Mouse (Mus musculus) layer of hippocampus, adult 2 months (tissue): Measurements from ENCODE around the gene Dennd1c. TPM values are rescaled to one million over a fixed set of nuclear protein-coding genes. Genes with fewer than 3 reads are reported as not detected.
"Not testable (repeated sequence)": the region's sequence is repeated elsewhere in the genome, so short reads cannot be mapped to it uniquely, and the experiment has no call there.

Source experiments
- DNase-seq, 2 experiments: peaks; one replicate each; pipeline ENCODE4 v3.0.0; 2022; ENCODE audit warnings: low spot score in 2 of 2
- H3K27ac ChIP-seq: fragments of 200-600 bp; 2 replicates; pipeline ENCODE4 v1.8.1; 2022
- H3K4me3 ChIP-seq: fragments of 200-600 bp; 2 replicates; pipeline ENCODE4 v1.8.1; 2022; ENCODE audit warnings: mild to moderate bottlenecking
- CTCF ChIP-seq: fragments of 200-600 bp; conservative IDR thresholded peaks from 2 replicates; pipeline ENCODE4 v1.8.1; 2022; ENCODE audit warnings: antibody characterized with exemption, mild to moderate bottlenecking, moderate library complexity
- total RNA-seq, 2 experiments: library from RNA; stranded (reverse); gene quantifications; 2 replicates each; pipeline ENCODE4 v1.2.3; 2021

Dennd1c gene
- total RNA-seq, 2 experiments from 2014 or later, result 1.4 to 2.0 TPM

DNA sequence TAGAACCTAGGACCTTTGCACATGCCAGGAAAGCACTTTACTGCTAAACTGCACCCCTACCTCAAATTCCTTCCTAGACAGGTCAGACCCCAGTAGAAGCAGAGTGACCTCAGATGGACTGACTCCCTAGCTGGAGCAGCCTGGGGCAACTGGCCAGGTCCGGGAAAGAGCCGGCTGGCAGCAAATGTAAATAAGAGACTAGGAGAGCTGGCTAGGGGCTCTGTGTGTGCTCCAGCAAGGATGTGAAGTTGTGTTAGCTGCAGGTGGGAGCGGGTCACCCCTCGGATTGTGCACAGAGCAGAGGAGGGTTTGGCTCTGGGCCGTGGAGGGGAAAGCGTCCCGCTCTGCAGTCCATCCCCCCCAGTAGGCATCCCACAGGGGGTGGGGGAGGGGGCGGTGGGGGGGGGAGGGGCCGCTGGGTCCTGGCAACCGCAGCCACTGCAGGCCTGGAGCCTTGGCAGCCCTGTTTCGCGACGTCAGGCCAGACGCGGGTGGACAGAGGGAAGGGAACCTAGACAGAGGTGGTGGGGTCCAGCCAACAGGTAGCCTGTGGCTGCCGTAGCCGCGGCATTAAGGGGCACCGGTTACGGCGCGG, 19.3 kb downstream of the Dennd1c start, which contains the start of gene Crb3:
Crb3 (plus strand) TSS at position 215 of the 595 bp plus-strand sequence.
- TF ChIP-seq CTCF, result no peak
- peak in 1 of 2 experiments; percentile 34 for DNase-seq
- H3K4me3 ChIP-seq, result peak within 1 kb of the TSS; percentile 85
- peak within 1 kb of the TSS; percentile 97 for H3K27ac ChIP-seq

DNA sequence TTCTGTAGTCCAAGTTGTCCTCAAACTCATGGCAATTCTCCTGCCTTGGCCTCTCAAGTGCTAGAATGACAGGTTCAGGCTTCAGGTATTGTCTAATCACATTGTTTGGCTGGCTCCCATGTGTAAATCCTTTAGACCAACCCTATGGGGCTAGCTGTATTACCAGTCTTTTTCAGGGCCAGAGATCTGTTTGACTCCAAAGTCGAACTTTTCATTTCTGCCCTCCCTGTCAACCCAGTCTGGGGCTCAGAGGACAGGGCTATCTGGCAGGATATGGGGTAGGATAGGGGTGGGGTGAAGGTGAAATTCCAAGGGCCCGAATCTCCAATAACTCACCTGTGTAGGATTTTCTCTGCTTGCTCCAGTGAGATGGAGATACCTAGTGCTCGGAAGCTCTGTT, 22.1 kb downstream of the Dennd1c start:
- TF ChIP-seq CTCF, result no peak
- DNase-seq, result no peak
- no peak overlapping the region for H3K4me3 ChIP-seq
- no peak overlapping the region for H3K27ac ChIP-seq

DNA sequence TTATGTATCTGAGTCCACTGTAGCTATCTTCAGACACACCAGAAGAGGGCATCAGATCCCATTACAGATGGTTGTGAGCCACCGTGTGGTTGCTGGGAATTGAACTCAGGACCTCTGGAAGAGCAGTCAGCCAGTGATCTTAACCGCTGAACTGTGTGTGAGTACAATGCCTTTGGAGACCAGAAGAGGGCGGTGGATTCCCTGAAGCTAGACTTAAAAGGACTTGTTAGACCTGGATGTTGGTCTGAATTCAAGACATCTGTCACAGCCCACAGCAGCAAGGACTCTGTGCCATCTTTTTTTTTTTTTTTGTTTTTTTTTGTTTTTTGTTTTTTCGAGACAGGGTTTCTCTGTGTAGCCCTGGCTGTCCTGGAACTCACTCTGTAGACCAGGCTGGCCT, 26.6 kb downstream of the Dennd1c start:
- DNase-seq, H3K4me3 ChIP-seq: not testable (repeated sequence)
- peak; percentile 46 for TF ChIP-seq CTCF

DNA sequence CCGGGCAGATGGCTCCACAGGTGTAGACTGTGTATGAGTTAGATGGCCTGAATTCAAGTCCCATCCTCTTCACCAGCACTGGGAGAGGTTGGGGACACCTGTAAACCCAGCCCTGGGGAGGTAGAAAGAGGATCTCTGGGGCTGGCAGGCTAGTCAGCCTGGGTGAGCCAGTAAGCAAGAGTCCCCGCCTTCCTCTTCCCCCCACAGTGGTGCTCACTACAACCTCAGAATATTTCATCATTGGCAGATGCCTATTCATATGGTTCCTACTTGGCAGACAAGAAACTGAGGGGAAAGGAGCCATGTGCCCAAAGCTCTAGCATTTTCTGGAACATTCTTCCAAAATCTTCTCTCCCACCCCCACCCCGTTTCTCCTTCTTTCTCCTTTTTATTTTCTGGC, 29.5 kb downstream of the Dennd1c start:
- DNase-seq, result no peak
- Histone ChIP-seq H3K27ac (no peak overlapping the region), H3K4me3 (no peak overlapping the region)
- TF ChIP-seq CTCF, result no peak

More for the DNA sequence above, 26.6 kb downstream of the Dennd1c start:
- not testable (repeated sequence) for H3K27ac ChIP-seq

DNA sequence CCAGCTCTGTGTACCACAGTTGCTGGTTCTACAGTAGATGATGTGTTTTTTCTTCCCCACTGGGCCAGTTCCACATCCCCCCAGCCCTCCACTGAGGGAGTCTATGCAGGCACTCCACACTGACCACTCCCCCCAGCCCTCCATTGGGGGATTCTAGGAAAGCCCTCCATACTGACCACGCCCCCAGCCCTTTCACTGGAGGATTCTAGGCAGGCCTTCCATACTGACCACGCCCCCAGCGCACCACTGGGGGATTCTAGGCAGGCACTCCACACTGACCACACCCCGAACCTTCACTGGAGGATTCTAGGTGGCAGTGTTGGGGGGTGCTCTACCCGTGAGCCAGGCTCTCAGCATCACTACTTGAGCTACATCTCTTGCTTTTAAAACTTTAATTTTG, 30.9 kb downstream of the Dennd1c start:
- no peak overlapping the region for H3K4me3 ChIP-seq
- no peak overlapping the region for H3K27ac ChIP-seq
- no peak for DNase-seq
- no peak for TF ChIP-seq CTCF

DNA sequence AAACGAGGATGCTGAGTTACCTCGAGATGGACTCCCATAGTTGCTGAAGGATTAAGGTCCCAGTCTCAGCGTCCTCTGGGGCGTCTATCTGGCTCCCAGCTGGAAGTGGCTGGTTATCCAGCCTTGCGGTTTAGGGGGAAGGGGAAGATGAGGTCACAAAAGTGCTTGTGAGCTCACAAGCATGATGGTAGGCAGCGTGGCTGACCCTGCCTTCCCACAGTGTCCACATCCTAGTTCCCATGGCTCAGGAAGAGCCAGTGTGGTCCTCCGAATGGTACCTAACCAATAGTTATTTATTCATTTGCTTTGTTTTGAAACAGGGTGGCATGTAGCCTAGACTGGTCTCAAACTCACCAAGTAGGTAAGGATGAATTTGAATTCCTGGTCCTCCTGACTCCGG, 36.8 kb downstream of the Dennd1c start, which contains the start of gene Slc25a41:
Slc25a41 (minus strand) TSS at position 101 of the 400 bp plus-strand sequence.
- no peak for DNase-seq

DNA sequence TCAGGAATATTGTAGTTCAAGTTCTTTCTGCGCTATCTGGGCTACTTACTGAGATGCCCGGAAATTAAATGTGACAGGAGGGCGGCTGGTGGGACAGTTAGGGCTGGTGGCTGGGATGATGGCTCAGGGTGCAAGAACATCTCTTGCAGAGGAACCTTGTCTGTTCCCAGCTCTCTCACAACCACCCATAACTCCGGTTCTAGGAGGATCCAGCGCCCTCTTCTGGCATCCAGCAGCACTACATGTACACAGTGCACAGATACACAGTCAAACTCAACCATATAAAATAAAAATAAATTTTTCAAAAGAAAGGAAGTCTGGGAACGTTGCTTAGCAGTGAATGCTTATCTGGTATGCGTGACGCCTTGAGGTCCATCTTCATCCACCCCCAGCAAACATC, 39.3 kb downstream of the Dennd1c start:
- peak; percentile 52 for TF ChIP-seq CTCF
- no peak for DNase-seq
- Histone ChIP-seq H3K27ac (no peak overlapping the region), H3K4me3 (no peak overlapping the region)

More for the DNA sequence above, 36.8 kb downstream of the Dennd1c start, which contains the start of gene Slc25a41:
- no peak for TF ChIP-seq CTCF
- no peak within 1 kb of the TSS for H3K27ac ChIP-seq
- no peak within 1 kb of the TSS for H3K4me3 ChIP-seq

DNA sequence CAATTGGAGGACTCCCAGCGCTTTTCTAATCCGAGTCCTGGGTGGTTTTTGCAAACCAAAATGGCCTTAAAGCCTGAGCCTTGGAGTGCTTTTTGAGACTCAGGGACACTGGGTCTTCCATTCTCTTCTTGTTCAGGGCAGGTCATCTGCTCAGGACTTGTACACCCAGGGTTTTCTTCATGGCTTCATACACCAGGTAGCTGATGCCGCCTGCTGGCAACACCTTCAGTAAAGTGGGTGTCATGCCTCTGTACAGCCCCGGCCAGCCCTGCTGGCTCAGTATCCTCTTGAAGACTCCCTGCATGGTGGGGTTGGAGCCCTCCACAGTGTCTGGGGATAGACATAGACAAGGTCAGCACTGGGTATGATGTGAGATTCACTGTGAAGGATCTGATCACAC, 45.5 kb downstream of the Dennd1c start:
- DNase-seq, result no peak
- peak overlapping the region; percentile 91; the same call in 1 of the 2 replicates for H3K27ac ChIP-seq
- no peak overlapping the region for H3K4me3 ChIP-seq
- TF ChIP-seq CTCF, result no peak

DNA sequence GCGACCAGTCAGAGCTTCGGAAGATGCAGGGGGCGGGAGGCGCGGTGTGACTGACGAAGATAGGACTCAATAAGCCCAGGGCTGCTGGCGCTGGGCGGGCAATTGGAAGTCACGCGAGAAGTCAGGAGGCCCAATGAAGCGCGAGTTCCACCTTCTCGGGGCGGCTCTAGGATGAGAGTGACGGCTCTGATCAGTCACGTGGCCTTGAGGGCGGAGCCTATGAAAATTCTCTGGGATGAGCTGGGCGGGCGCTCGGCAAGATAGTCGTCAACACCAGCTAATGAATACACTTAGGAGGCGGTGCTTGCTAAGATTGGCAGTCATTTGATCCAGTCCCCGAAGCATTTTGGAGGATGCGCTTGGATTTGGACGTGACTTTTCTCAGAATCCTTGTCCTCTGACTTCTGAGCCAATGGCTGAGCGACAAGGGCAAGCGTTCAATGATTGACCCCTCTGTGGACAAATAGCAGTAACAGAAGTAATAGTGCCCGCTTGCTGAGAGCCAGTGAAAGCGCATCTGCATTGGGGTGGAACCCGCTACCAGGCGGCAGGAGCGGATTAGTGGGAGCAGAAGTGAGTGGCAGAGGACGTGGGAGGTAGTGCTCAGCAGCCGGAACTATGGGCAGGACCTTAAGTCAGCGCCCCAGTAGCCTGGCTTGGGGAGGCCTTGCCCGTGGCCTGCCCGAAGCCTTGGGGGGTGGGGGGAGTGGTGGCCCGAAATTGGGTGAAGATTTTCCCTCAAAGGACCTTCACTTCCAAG, 46.5 kb downstream of the Dennd1c start:
- TF ChIP-seq CTCF, result 0 out of 2 replicates have a peak, but pooled peaks have one; percentile 30
- peak overlapping the region; percentile 91 for H3K27ac ChIP-seq
- DNase-seq, result peak; percentile 98 to 100
- H3K4me3 ChIP-seq, result peak overlapping the region; percentile 60

DNA sequence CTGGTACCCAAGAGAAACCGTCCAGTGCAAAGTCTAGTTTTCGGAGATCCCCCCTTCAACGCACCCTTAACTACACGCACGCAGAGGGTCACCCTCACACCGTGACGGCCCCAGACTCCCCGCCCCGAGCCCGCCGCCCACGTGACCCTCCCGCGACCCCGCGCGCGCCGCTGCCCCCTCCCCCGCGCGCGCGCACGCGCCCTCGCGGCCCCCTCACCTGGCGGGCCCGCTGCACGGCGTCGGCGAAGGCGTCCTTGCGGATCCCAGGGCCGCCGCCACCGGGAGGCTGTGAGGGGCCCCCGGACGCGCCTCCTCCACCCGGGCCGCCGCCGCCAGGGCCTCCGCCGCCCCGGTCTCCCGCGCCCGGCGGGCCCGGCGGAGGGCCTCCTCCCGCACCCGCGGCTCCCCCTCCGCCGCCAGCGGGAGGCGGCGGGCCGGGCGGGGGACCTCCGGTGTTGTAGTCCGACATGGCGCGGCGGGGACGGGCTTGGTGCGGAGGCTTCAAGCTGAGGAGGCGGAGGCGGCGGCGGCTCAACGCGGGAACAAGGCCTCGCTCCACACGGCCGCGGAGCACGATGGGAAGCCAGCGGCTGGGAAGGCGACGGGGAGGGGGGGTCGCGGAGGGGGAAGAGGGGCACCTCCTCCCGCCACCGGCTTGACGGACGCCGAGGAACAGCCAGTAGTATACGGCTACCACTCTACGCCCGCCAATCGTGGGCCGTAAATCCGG, 47.2 kb downstream of the Dennd1c start, which contains the start of gene Khsrp:
Khsrp (minus strand) TSS at position 592 of the 730 bp plus-strand sequence.
- no peak for TF ChIP-seq CTCF
- peak in 1 of 2 experiments; percentile 50 for DNase-seq
- Histone ChIP-seq H3K4me3 (peak within 1 kb of the TSS; percentile 73), H3K27ac (peak within 1 kb of the TSS; percentile 92)

DNA sequence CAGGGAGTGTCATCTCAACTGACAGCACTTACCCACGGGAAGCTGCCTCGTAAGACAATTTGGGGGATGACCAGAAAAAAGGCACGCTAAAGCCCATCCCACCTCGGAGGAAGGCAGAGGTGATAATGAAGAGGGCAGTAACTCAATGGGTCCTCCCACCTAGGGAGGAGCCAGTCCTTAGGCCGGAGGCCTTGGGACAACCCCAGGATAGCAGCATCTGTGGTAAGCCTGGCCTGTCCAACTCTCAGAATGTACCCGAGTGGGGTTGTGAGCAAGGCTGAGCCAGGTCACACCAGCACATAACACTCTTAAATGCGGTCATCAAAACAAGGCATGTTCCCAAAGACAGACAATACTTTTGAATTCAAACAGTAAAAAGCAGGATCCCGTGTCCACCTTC, 48.6 kb downstream of the Dennd1c start:
- no peak overlapping the region for H3K27ac ChIP-seq
- H3K4me3 ChIP-seq, result peak overlapping the region; percentile 73
- TF ChIP-seq CTCF, result no peak
- no peak for DNase-seq

DNA sequence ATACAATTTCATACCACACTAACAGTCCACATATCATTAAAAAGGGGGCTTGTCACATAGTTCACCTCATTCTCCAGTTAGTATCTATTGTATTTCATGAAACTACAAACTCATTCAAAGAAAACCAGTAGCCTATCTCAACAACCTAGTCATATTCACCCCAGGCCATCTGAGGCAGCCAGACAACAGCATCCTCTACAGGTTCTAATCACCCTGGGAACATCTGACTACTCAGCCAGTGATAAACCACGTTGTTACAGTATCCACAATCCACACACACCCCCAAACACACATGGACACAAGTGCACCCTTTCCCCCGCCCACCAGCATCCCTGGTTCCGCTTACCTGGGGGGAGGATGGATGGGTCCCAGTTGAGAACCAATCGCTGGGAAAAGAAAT, 50.8 kb downstream of the Dennd1c start:
- Histone ChIP-seq H3K4me3 (no peak overlapping the region), H3K27ac (no peak overlapping the region)
- TF ChIP-seq CTCF, result no peak
- no peak for DNase-seq

DNA sequence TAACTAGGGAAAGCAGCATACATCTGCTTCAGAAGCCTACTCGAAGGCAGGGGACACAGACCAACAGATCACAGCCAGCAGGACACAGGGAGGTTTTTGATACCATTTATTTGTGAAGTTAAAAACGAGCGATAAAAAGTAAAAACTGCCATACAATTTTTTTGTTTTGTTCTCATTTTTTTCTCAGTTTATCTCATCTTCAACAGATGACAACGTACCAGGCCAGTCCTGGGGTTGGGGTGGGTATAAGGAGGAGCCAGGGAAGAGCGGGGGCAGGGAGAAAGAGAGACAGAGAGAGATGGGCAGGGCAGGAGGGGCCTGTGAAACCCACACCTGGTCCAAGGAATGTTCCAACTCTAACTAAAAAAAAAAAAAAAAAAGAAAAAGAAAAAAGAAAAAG, 57.4 kb downstream of the Dennd1c start:
- H3K27ac ChIP-seq, result no peak overlapping the region
- H3K4me3 ChIP-seq, result no peak overlapping the region
- no peak for DNase-seq
- TF ChIP-seq CTCF, result no peak
